Mouse (Mus musculus) adrenal gland (tissue): ENCODE results near the gene 4930503E14Rik.
"Not testable (repeated sequence)": the region's sequence is repeated elsewhere in the genome, so short reads cannot be mapped to it uniquely, and the experiment has no call there.

Source experiments
- intact Hi-C: fragments of 180-260 bp; cut with DNase I; formaldehyde crosslinking; loops from one replicate; pipeline ENCODE4 v1.15.1; 2025
- long read RNA-seq, 2 experiments: library from polyadenylated mRNA; unstranded; transcript quantifications; one replicate each; pipeline ENCODE4 v2.0.0; 2020; ENCODE audit warnings: borderline replicate concordance in 1 of 2; ENCODE audit not compliant: insufficient replicate concordance in 1 of 2

The 4930503E14Rik gene
- long read RNA-seq, experiment 1, result 0 reads
- long read RNA-seq, experiment 2, result 0 reads

DNA sequence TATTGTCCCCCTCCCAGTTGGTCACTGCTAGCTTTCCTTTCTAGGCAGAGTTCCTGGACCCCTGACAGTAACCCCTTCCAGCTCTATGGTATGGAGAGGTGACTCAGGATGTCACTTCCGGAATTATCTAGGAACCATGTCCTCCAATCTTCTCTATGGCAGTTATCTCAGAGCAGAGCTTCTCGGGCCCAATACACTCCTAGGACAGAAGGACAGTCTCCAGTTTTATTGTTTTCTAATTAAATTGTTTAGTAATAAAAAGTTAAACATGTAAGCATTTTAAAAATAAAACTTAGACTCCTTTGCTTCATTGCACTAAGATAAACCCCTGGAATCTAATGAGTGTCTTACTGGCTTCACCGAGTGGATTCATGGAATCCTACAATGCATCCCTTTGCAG is at the start of gene 4930503E14Rik:
4930503E14Rik (minus strand) TSS at position 101 of the 400 bp plus-strand sequence.
- intact Hi-C loops, result not testable (repeated sequence)

DNA sequence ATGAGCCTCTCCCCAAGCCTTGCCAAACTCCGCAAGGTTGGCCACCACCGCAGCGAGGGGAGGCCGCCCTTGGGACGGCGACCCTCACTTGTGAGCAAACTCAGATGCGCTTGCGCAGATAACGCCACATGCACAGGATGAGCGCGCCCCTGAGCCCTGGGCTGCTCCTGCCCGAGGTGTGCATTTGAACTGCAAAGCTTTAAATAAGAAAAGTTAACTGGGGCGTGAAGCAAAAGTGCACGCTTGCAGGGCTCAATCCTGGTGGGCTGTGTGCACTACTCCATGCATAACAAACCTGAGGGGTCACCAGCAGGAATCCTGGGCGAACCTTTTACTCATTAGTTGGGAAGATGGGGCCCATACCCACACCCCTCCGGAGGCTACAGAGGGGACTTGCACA is 35.0 kb upstream of the 4930503E14Rik start:
- intact Hi-C loops, result no loop called here

DNA sequence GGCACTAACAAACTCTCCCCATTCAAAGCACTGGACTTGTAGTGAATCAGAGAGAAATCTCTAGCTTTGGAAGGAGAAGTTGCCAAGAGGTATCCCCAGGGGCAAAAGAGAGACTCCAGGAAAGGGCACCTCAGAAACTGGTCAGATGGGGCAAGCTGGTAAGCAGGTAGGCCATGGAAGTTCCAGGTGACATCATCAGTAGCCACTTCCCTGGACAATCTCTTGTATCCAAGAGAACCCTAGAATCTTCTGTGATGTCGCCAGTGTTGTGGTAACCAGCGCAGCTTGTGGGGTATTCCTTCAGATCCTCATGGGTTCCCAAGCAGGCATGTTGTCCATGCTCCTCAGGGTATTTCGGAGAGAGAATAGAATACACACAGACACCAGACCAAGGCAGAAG is 15.7 kb downstream of the 4930503E14Rik start, which contains the start of gene Gm8212:
Gm8212 (plus strand) TSS at position 301 of the 400 bp plus-strand sequence.
- intact Hi-C loops, result not testable (repeated sequence)

DNA sequence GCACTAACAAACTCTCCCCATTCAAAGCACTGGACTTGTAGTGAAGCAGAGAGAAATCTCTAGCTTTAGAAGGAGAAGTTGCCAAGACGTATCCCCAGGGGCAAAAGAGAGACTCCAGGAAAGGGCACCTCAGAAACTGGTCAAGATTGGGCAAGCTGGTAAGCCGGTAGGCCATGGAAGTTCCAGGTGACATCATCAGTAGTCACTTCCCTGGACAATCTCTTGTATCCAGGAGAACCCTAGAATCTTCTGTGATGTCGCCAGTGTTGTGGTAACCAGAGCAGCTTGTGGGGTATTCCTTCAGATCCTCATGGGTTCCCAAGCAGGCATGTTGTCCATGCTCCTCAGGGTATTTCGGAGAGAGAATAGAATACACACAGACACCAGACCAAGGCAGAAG is 89.5 kb downstream of the 4930503E14Rik start, which contains the start of gene Gm3327:
Gm3327 (plus strand) TSS at position 301 of the 400 bp plus-strand sequence.
- intact Hi-C loops, result not testable (repeated sequence)
